Mouse (Mus musculus): ENCODE measurements around the gene Uqcr11. TPM values are rescaled to one million over a fixed set of nuclear protein-coding genes. Genes with fewer than 3 reads are reported as not detected.

Gene Uqcr11
- total RNA-seq (2015; ENCODE audit: low replicate concordance): 38.2 and 42.4 TPM in 2 replicates
- 56.0 and 60.8 TPM in 2 replicates for total RNA-seq (2017; ENCODE audit: low replicate concordance)

- ATAC-seq (replicated peaks; ENCODE audit: low FRiP score, poor library complexity, severe bottlenecking): peak; percentile 87
Measured at GRCm38 (mm10) chr10:80406684-80407501, at the start of gene Uqcr11. TSS of gene Uqcr11 (minus strand) at chr10:80406830.

GRCm38 (mm10) chr10:80455697-80456096 lies 49.1 kb upstream of the Uqcr11 start:
- ATAC-seq (replicated peaks; ENCODE audit: low FRiP score, poor library complexity, severe bottlenecking): no peak

GRCm38 (mm10) chr10:80454781-80455180 lies 48.2 kb upstream of the Uqcr11 start:
- no peak for ATAC-seq (replicated peaks; ENCODE audit: low FRiP score, poor library complexity, severe bottlenecking)

GRCm38 (mm10) chr10:80453601-80454000 lies 47.0 kb upstream of the Uqcr11 start:
- peak; percentile 26; the same call in 1 of the 2 replicates for ATAC-seq (replicated peaks; ENCODE audit: low FRiP score, poor library complexity, severe bottlenecking)

- no peak for ATAC-seq (replicated peaks; ENCODE audit: low FRiP score, poor library complexity, severe bottlenecking)
Measured at GRCm38 (mm10) chr10:80450599-80450998, 44.0 kb upstream of the Uqcr11 start.

GRCm38 (mm10) chr10:80445898-80446601 lies 39.4 kb upstream of the Uqcr11 start:
- peak; percentile 81 for ATAC-seq (replicated peaks; ENCODE audit: low FRiP score, poor library complexity, severe bottlenecking)

- no peak for ATAC-seq (replicated peaks; ENCODE audit: low FRiP score, poor library complexity, severe bottlenecking)
Measured at GRCm38 (mm10) chr10:80445052-80445451, 38.4 kb upstream of the Uqcr11 start.

GRCm38 (mm10) chr10:80444339-80445045 lies 37.9 kb upstream of the Uqcr11 start:
- ATAC-seq (replicated peaks; ENCODE audit: low FRiP score, poor library complexity, severe bottlenecking): no peak

- ATAC-seq (replicated peaks; ENCODE audit: low FRiP score, poor library complexity, severe bottlenecking): no peak
Measured at GRCm38 (mm10) chr10:80443575-80444278, 37.1 kb upstream of the Uqcr11 start.

GRCm38 (mm10) chr10:80442989-80443388 lies 36.4 kb upstream of the Uqcr11 start:
- ATAC-seq (replicated peaks; ENCODE audit: low FRiP score, poor library complexity, severe bottlenecking): no peak

- no peak for ATAC-seq (replicated peaks; ENCODE audit: low FRiP score, poor library complexity, severe bottlenecking)
Measured at GRCm38 (mm10) chr10:80441598-80441997, 35.0 kb upstream of the Uqcr11 start.

GRCm38 (mm10) chr10:80440031-80440430 lies 33.4 kb upstream of the Uqcr11 start:
- no peak for ATAC-seq (replicated peaks; ENCODE audit: low FRiP score, poor library complexity, severe bottlenecking)

- ATAC-seq (replicated peaks; ENCODE audit: low FRiP score, poor library complexity, severe bottlenecking): no peak
Measured at GRCm38 (mm10) chr10:80437973-80438372, 31.3 kb upstream of the Uqcr11 start.

GRCm38 (mm10) chr10:80436276-80436675 lies 29.6 kb upstream of the Uqcr11 start:
- no peak for ATAC-seq (replicated peaks; ENCODE audit: low FRiP score, poor library complexity, severe bottlenecking)

GRCm38 (mm10) chr10:80435764-80436163 lies 29.1 kb upstream of the Uqcr11 start:
- ATAC-seq (replicated peaks; ENCODE audit: low FRiP score, poor library complexity, severe bottlenecking): peak; percentile 19

- no peak for ATAC-seq (replicated peaks; ENCODE audit: low FRiP score, poor library complexity, severe bottlenecking)
Measured at GRCm38 (mm10) chr10:80434823-80435222, 28.2 kb upstream of the Uqcr11 start.

- no peak for ATAC-seq (replicated peaks; ENCODE audit: low FRiP score, poor library complexity, severe bottlenecking)
Measured at GRCm38 (mm10) chr10:80434233-80434592, 27.6 kb upstream of the Uqcr11 start.

GRCm38 (mm10) chr10:80433513-80434232 lies 27.0 kb upstream of the Uqcr11 start, which contains the start of gene Tcf3:
TSS of gene Tcf3 (minus strand) at chr10:80433647.
- ATAC-seq (replicated peaks; ENCODE audit: low FRiP score, poor library complexity, severe bottlenecking): peak; percentile 82

- no peak for ATAC-seq (replicated peaks; ENCODE audit: low FRiP score, poor library complexity, severe bottlenecking)
Measured at GRCm38 (mm10) chr10:80432936-80433512, 26.4 kb upstream of the Uqcr11 start.

Data from erythroblast, adult 5-6 weeks (primary cell).